Mouse (Mus musculus) kidney, adult 18-20 months (tissue): Measurements from ENCODE around the gene Cenpu.

Source experiments
- DNase-seq: peaks from one replicate; pipeline ENCODE4 v3.0.0; 2021

The Cenpu gene

DNA sequence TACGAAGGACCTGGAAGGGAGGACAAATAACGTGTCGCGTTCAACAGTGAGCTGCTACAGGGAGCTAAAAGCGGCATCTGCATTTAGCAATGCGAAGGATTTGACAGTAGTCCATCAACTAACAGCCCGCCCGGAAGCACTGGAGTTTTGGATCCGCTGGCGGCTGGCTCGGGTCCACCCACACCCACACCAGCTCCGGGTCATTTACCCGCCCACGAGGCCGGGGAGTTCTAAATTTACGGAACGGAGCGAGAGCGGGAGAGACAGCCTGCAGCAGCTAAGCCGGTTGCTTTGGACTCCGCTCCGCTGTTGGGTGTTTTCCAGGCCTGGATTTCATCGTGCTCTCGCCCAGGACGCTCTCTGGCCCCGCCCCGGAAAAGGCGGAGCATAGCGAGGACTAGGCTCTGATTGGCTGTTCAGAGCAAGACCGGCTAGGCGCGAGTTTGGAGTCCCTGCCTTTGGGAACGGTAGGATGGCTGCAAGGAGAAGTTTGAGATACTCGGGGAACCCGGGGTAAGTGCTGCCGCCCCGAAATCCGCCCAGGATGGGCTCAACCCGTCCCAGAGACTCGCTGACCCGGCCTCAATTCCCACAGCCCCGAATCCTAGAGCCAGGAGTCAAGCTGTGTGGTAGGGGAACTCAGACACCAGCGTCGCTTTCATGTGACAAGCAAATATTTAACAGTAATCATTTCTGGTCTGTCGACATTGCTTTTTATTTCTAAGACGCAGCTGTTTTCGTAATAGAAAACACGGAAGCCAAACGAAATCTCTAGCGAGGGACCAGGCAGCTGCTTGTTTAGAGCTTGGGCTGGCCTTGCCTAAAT, at the start of gene Cenpu:
Cenpu (plus strand) TSS at position 414 of the 826 bp plus-strand sequence.
- DNase-seq: peak; percentile 100

DNA sequence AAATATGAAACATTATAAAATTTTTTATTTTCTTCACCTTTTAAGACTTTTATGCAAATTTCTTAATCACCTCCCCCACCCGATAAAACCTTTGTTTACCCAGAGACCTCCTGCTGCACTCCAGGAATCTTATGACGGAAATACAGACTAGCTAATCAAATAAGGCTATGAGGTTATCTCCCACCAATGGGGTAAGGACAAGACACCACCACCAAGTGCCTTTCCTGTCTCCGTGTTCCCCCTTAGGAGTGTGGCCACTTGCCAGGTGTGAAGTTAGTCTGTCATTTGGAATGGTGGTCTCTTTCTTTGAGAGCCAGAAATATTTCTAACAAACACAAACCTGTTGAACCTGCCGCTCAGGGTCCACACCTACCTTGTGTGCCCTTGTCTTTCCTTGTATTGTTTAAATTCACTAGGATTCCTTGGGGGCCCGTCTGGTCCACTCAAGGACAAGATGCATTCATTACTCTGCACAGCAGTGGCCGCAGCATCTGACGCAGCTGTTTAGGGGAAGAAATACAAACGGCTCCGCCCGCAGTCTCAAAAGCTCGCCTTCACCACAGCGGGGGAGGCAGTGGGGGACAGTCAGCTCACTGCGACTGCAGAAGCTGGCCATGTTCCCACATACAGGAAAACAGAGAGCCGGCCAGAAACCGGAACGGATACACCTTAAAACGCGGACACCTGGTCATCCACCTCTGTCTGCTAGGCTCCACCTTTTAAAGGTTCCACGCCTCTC, 49.3 kb upstream of the Cenpu start:
- peak; percentile 30 for DNase-seq

DNA sequence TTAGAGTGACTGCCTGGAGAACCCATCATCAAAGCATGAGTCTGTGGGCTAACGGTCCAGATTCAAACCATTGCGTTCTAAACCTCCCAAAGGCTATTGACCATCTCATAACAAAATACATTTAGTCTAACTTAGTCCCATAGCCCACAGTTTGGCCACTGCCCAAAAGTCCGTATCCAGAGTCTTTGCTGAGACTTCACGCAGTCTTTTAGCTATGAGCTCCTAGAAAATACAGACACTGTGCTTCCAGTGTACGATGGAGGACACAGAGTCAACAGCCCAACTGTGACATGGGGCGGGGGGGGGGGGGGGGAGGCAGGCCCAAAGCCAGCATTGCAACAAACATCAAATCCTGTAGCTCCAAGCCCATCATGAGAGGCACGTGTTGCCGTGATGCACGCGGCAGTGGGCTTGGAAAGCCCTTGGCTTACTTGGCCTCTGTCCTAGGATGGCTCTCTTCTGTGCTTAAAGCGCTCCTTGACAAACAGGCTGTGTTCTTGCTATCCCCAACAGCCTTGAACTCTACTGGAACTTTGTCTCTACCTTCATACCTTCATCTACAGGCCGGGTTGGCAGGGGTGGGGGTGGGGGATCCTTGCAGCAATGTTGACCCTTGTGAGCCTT, 48.6 kb upstream of the Cenpu start:
- no peak for DNase-seq

DNA sequence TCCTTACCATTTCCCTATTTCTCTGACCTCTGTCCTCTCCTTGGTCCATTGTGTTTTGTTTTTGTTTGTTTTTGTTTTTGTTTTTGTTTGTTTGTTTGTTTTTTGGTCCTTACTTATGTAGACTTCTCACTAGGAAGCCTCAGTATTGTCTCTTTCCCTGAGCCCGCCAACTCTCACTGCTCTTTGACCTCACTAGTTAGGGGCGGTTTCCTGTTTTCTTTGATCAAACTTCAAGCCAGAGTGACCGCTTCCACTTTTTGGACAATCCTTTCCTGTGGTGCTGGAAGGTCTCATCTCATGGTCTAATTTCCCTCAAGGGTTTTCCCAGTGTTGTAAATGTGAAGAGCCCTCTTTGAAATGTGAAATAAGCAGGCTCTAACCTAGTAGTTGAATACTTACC, 47.6 kb upstream of the Cenpu start:
- DNase-seq: peak; percentile 35

DNA sequence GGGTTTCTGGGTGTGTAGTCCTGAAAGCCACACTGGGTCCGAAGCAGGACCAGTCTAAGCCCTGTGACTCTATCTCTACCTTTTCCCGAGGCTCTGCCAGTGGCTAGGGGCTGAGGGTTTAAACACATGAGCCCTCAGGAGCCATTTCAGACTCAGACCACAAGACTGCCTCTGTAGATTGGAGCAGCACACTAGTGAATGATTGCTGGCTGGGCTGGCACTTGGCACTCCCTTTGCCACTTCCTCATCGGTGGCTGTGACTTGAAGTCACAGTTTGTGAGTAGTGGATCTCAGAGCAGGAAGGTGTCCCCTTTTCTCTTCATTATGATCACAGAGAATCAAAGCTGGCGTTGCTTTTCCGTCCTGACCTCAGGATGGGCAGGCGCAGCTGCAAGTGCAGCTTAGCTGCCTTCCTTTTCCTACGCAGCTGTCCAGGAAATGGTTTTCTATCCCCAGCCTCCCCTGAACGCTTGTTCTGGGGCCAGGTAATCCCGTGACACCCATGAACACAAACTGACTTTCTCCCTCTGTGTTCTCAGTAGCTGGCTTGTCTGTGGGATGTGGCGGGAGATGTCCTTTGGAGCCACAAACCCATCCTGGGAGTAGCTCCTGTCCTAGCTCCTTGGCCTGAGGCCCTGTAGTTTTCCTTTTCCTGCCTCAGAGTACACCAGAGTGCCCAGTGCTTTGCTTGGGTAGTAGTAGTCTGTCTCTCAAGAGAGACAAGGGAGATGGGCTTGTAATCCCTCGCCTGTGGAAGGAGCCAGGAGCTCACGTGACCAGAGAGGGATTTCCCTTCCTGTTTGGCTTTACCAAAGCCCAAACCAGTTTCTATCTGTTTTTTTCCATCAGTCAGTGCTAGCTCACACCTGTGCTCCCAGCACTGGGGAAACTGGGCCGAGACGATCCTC, 43.1 kb upstream of the Cenpu start:
- peak; percentile 45 for DNase-seq

DNA sequence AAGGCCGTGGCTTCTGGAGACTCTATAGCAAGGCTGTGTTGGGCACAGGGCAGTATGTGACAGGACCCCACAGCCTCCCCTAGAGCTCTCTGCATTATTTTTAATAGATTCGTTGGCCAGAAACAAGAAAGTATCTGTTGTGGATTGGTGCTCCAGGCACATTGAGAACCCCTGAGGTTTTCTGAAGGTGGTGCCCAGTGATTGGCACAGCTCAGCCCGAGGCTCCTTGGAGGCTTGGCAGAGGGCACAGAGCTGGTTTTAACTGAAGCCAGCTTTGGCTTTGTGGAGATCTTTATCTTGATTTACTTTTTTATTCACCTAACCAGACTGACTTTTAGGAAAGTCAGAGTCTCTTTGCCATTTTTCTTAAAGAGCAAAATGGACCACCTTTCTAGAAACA, 42.4 kb upstream of the Cenpu start:
- DNase-seq: no peak

DNA sequence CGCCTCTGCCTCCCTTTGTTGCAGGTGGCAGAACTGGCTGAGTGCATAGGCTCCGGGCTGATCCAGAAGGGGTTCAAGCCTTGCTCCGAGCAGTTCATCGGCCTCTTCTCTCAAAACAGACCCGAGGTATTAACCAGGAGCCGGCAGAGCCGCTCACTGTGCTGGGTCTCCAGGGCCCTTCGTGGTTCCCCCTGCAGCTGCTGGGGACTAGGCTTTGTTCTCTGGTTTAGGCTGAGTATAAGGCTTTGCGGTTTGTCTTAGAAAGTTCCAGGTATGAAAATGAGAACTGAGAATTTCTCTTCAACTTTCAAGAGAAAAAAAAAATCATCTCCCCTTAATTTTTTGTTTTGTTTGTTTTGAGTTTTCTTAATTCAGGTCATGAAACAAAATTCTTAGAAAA, 40.5 kb upstream of the Cenpu start:
- no peak for DNase-seq

DNA sequence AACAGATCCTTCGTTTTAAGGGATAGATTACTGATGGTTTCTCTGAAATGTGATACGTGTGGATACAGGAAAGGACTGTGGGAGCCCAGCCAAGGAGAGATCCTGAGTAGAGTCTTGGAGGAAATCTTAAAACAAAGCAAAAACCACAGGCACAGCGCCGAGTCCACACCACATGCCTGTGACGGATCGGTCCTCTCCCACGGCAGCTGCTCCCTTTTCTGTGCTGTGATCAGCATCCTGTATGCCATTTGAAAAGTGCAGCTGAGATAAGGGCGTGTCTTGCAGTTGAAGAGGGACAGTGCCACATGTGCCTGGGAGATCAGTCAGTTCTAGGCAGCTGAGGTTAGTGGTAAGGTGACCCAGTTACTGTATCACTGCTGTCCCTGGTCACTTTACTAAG, 39.3 kb upstream of the Cenpu start:
- DNase-seq: no peak

DNA sequence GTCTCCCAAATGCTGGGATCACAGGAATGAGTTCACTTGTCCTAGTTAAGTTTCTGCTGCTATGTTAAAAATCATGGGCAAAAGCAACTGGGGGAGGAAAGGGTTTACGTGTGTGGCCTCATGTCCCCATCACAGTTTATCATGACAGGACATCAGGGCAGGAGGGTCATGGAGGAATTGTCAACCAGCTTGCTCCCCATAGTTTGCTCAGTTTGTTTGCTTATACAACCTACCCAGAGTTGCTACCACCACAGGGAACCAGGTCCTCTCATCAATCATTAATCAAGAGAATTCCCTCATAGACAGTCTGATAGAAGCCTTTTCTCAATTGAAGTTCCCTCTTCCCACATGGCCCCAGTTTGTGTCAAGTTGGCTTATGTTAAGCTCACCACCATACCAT, 37.8 kb upstream of the Cenpu start:
- DNase-seq: no peak

DNA sequence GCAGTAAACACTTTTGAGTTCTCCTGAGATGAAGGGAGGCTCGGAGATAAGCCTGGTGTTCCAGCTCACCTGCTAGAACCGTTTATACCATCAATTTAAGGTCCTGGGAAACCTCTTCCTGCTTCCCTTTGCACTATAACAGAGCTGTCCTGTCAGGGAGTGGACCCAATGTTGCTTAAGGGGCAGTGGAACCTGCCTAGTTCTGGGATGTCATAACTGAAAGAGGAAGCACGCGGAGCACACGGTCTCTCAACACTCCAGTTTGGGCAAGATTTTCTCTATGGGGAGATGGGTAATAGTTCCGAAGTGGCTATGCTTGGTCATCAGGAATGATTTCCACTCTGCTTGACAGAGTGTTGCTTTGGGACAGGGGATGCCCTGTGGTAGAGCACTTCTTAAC, 31.2 kb upstream of the Cenpu start:
- DNase-seq: no peak

DNA sequence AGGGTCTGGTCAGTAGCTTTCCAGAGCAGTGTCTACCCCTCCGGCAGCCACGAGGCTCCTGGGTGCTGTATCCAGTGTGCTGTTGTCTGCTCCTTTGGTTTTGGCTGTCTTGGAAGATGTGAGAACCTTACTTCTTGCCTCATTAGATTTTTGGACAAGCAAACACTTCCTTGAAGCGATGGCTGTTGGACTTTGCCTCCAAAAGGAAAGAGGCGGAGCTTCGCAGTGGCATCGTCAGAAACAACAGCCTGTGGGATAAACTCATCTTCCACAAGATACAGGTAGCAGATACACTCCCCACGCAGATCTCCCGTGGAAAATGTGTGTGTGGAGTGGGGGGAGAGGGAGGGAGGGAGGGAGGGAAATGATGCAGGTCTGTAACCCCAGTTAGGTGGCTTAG, 25.7 kb upstream of the Cenpu start:
- peak; percentile 52 for DNase-seq

DNA sequence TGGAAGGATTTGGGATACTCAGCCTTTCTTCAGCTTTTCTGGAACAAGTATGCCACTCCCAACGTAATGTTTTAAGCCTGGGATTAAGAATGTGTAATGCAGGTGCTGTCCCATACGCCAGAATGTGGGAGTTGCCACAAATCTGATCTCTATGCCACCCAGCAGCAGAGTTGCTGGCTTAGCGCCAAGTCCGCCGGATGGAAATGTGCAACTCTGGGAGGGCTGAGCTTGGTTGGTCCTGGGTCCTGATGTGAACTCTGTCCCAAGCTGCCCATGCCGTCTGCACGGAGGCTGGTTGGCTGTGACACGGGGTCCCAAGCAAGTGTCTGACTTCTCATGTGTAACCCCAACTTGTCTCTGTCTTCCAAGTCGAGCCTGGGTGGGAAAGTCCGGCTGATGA, 25.0 kb upstream of the Cenpu start:
- no peak for DNase-seq

DNA sequence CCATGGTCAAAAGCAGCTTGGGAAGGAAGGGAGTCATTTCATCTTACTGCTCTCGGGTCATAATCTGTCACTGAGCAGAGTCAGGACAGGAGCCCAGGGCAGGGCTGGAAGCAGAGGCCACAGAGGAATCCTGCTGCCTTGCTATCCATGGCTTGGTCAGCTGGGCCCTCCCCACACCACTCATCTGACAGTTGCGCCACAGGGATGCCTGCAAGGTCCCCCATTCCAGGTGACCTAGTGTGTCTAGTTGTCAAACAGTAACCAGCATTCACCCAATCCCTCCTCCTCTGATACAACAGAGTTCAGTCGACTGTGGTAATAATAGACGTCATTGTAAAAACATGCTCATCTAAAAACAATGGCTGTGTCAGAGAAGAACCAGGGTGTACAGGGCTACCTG, 22.3 kb upstream of the Cenpu start:
- DNase-seq: no peak

DNA sequence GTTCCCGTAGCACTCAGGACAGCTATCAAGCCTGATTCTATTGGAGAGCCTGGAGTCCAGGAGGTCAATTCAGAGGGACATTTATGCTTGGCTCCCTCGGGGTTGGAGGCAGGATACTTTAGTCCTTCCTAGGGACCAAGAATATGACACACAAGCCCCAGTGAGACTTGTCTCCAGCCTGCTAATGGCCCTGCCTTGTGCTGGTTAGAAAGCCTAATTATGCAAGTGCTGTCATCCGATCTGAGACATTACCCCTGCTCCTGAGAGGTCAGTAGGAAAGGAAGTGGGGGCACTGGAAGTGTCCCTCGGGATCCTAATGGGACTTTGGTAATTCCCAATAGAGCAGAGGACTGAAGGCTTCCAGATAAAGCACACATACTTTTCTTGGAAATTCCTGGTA, 21.3 kb upstream of the Cenpu start:
- DNase-seq: no peak

DNA sequence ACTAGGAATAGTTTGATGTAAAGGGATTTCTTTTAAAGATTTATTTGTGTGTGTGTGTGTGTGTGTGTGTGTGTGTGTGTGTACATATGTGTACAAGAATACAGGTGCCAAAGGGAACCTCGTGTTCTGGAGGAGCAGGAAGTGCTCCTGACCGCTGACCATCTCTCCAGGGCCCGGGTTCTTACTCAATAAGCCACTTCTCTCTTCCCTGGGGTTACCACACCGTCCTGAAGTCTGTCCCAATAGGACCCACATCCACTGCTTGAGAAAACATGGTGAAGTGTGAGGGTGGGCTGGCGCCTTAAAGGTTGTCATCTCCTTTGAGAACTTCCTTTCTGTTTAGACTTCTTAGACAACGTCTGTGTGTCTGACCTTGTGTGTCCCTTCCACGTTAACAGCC, 17.9 kb upstream of the Cenpu start:
- no peak for DNase-seq

DNA sequence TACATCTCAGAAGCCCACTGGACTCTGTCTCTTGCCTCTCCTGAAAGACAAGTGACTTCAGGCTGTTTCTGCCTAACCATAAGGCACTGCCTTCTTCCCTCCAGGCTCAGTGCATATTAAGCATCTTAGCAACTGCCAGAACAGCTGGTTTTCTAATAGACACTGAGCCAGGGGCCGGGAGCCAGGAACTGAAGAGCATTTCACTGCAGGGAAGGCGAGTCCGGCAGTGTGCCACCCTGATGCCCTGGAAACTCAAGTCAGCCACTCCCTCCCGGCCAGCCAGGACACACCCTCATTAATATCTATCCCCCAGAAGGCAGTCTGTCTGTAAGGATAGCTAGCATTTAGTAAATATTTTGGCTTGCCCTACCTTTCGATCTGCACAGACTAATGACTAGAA, 12.1 kb upstream of the Cenpu start:
- DNase-seq: no peak

DNA sequence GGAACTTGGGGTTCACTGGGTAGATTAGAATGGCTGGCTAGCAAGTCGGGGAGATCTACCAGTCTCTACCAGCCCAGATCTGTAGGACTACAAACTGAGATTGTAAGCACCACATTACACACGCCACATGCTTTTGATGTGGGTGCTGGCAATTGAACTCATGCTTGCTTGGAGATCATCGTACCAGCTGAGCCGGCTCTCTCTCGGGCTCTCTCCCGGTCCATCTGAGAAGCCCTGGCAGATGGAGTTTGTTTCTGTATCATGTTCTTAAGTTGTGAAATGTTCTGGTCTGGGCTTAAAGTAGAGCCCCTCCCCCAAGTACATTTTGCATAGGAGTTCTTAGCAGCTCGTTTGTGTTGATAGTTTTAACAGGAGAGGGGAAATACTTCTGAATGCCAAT, 8.6 kb upstream of the Cenpu start:
- DNase-seq: no peak

DNA sequence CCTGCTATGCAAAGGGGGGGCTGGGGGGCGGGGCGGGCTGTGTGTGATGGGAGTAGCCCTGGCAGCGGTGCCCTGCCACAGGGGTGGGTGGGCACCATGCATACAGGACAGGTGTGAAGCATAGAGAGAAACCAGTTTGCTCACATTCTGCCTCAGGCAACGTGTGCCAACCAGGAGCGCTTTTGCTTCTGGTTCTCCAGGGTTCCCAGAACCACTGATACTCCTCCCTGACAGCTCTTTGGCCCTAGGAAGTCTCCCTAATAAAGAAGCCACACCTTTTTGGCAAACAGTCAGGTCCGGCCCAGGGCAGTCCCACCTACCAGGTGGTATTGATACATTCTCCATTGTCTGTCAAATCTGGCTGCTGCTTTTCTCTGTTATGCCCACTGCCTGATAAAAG, 8.2 kb upstream of the Cenpu start:
- no peak for DNase-seq

DNA sequence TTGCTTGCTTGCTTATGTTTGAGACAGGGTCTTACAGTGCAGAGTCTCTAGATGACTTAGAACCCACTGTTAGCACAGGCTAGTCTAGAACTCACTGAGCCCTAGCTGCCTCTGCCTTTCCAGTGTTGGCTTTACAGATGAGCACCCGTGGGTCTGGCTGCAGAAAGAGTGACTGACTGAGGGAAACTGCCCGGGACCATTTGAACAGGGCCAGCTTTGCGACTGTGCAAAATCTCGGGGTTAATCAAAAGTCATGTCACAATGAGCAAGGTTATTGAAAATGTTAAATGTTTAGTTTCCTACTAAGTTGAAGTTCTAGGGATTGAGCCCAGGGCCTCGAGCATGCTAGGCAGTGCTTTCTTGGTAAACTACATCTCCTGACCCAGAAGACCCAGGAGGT, 6.0 kb upstream of the Cenpu start:
- no peak for DNase-seq

DNA sequence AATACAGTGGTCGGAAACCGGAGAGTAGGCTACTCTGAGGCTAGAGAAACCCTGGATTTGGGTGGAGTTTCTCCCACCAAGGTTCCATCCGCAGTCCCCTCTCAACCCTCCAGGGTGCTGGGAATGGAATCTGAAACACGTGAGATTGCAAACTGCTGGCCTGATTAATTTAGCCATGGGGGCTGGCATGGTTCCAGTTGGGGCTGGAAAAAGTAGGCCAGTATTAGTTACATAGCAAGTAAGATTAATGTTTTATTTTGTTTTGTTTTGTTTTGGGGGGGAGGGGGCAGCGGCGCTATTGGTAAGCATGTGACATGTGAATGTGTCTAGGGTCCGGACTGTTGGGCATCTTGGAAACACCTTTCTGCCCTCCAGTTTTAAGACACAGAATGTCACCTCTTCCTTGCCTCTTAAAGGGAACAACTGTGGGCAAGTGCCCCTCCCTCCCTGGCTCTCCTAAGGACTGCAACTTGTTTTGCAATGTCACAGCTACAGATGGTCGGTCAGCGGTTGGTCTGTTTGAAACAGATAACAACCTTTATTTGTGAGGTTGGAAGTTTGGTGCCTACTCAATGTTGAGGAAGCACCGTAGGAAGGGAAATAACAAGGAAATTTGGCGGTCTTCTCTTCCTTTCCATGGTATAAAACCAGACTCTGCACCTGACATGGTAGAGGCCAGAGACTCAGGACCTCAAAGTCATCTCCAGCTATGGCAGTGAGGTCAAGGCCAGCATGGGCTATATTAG, 5.2 kb upstream of the Cenpu start:
- DNase-seq: peak; percentile 87

DNA sequence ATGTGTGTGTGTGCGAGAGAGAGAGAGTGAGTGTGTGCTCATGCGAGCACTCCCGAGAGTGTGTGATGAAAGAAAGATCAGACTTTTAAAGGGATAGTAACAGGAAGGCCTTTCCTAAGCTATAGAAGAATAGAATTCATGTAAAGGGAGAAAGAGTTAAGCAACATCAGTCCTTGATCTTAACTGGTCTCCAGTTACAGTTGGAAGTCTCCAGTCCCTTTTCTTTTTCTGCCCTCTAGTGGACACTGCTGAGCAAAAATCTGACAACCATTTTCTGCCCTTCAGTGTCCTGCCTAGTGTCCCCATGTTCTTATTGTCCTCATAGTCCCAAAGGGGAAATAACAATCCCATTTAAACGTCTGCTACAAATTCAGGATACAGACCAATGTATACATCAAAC, 4.6 kb upstream of the Cenpu start:
- DNase-seq: no peak

DNA sequence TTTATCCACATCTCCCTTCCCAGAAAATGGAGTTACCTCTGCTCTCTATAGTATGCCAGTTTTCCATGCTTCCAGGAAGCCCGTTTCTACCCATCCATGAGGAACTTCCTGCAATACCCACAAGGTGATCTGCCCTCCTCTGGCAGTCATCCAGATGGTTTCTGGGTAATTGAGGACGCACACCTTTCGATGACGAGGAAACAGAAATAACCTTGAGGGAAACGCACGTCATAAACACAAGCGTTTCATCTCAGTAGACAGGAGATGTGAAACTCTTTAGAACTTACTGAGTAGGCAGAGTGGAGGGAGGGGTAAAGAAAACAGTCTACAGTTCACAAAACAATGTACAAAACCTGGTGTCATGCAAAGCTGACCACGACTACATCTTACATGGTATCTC, 1.8 kb upstream of the Cenpu start:
- DNase-seq: no peak
